Mouse (Mus musculus) cerebellum, postnatal 36 days (tissue): ENCODE data around the gene Nsd2.
"Not testable (repeated sequence)": the region's sequence is repeated elsewhere in the genome, so short reads cannot be mapped to it uniquely, and the experiment has no call there.

Experiments
- DNase-seq, 2 experiments: peaks; one replicate each; pipeline ENCODE4 v3.0.0; 2021 to 2022; ENCODE audit warnings: mixed read lengths in 2 of 2

The Nsd2 gene

GRCm38 (mm10) chr5:33853086-33853485 is 32.6 kb downstream of the Nsd2 start:
- peak in 1 of 2 experiments; percentile 10 for DNase-seq

- peak; percentile 7 to 25 for DNase-seq
Measured at GRCm38 (mm10) chr5:33854019-33854418, 33.5 kb downstream of the Nsd2 start.

GRCm38 (mm10) chr5:33857693-33858092 is 37.2 kb downstream of the Nsd2 start:
- no peak for DNase-seq

- DNase-seq: no peak
Measured at GRCm38 (mm10) chr5:33875472-33875871, 54.9 kb downstream of the Nsd2 start.

GRCm38 (mm10) chr5:33881118-33881517 is 60.6 kb downstream of the Nsd2 start:
- DNase-seq: no peak

GRCm38 (mm10) chr5:33893406-33893805 is 72.9 kb downstream of the Nsd2 start:
- no peak for DNase-seq

- DNase-seq: no peak
Measured at GRCm38 (mm10) chr5:33895116-33895515, 74.6 kb downstream of the Nsd2 start.

- DNase-seq: no peak
Measured at GRCm38 (mm10) chr5:33897158-33897557, 76.6 kb downstream of the Nsd2 start.

- no peak for DNase-seq
Measured at GRCm38 (mm10) chr5:33898671-33899070, 78.1 kb downstream of the Nsd2 start.

GRCm38 (mm10) chr5:33899245-33899644 is 78.7 kb downstream of the Nsd2 start:
- no peak for DNase-seq

- DNase-seq: no peak
Measured at GRCm38 (mm10) chr5:33900101-33900500, 79.6 kb downstream of the Nsd2 start.

- no peak for DNase-seq
Measured at GRCm38 (mm10) chr5:33900701-33901263, 80.3 kb downstream of the Nsd2 start.

GRCm38 (mm10) chr5:33901278-33901677 is 80.8 kb downstream of the Nsd2 start:
- DNase-seq: no peak

GRCm38 (mm10) chr5:33902696-33903095 is 82.2 kb downstream of the Nsd2 start:
- no peak for DNase-seq

- DNase-seq: no peak
Measured at GRCm38 (mm10) chr5:33903176-33903575, 82.7 kb downstream of the Nsd2 start.

- not testable (repeated sequence) for DNase-seq
Measured at GRCm38 (mm10) chr5:33915031-33915430, 94.5 kb downstream of the Nsd2 start.

GRCm38 (mm10) chr5:33916616-33917015 is 96.1 kb downstream of the Nsd2 start:
- DNase-seq: peak in 1 of 2 experiments; percentile 1

- peak; percentile 69 to 76 for DNase-seq
Measured at GRCm38 (mm10) chr5:33919466-33919865, 98.9 kb downstream of the Nsd2 start.

- DNase-seq: no peak
Measured at GRCm38 (mm10) chr5:33920037-33920436, 99.5 kb downstream of the Nsd2 start.

- no peak for DNase-seq
Measured at GRCm38 (mm10) chr5:33920924-33921323, 100.4 kb downstream of the Nsd2 start.

- DNase-seq: peak; percentile 31 to 53
Measured at GRCm38 (mm10) chr5:33921486-33922235, 101.1 kb downstream of the Nsd2 start.

- no peak for DNase-seq
Measured at GRCm38 (mm10) chr5:33922566-33922965, 102.0 kb downstream of the Nsd2 start.

- peak; percentile 33 to 35 for DNase-seq
Measured at GRCm38 (mm10) chr5:33926170-33926569, 105.6 kb downstream of the Nsd2 start.

- DNase-seq: no peak
Measured at GRCm38 (mm10) chr5:33932413-33932812, 111.9 kb downstream of the Nsd2 start.

- DNase-seq: no peak
Measured at GRCm38 (mm10) chr5:33934081-33934480, 113.6 kb downstream of the Nsd2 start.
